Mouse (Mus musculus) G1E (cell line): Measurements from ENCODE around the gene Gprasp2.

Experiments
- CTCF ChIP-seq: IDR thresholded peaks from 2 replicates; pipeline ENCODE4 v1.5.1; 2012; ENCODE audit warnings: low read depth, low read length, inconsistent platforms, mixed read lengths
- POLR2AphosphoS5 ChIP-seq: IDR thresholded peaks from 2 replicates; pipeline ENCODE4 v1.6.1; 2012; ENCODE audit warnings: low read depth, low read length, inconsistent platforms; ENCODE audit not compliant: insufficient replicate concordance
- TAL1 ChIP-seq: conservative IDR thresholded peaks from 2 replicates; pipeline ENCODE4 v1.6.1; 2012; ENCODE audit warnings: low read depth, low read length, inconsistent platforms, mixed read lengths

DNA sequence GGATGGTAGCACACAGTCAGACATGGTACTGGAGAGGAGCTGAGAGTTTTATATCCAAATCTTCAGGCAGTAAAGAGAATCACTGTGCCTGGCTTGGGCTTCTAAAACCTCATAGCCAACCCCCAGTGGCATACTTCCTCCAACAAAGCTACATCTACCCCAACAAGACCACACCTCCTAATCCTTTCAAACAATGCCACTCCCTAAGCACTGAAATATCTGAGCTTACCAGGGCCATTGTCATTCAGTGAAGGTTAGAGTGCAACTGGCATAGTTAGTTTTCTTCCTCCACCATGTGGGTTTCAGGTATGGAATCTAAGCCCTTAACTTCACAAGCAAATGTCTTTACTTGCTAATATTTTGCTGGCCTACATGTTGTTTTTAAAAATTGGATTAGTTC is 47.3 kb upstream of the Gprasp2 start:
- TF ChIP-seq CTCF (no peak), POLR2AphosphoS5 (no peak), TAL1 (no peak)
